Mouse (Mus musculus) G1E-ER4 (cell line): ENCODE data around the gene Ppfibp1. TPM values are rescaled to one million over a fixed set of nuclear protein-coding genes. Genes with fewer than 3 reads are reported as not detected.

ENCODE experiments used
- GATA1 ChIP-seq: IDR thresholded peaks from one replicate; pipeline ENCODE4 v1.8.0; 2012; ENCODE audit warnings: low read length, inconsistent platforms
- polyA plus RNA-seq: library from polyadenylated mRNA; stranded (reverse); fragments of >175 nt; gene quantifications from 2 replicates; pipeline ENCODE4 v1.2.3, GENCODE M21; 2012

The Ppfibp1 gene
- polyA plus RNA-seq, 1 experiment: 1.1 TPM

DNA sequence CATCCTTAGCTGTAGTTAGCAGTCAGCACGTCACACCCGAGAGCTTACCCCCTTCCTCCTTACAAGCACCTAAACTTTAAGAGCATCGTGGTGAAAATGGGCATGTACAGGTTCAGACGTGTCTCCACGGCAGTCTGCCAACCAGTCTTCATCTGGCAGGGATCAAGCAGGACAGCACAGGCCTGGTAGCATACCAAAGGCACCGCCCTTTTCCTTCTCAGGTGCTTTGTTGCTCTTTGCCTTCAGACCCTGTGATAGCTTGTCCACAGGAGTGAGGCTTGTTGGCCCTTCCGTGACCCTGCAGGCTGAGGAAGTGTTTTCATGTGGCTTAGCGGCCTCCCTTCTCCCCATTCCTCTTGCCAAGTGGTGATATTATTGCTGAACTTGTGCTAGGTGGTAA is 50.7 kb downstream of the Ppfibp1 start:
- TF ChIP-seq GATA1: no peak

DNA sequence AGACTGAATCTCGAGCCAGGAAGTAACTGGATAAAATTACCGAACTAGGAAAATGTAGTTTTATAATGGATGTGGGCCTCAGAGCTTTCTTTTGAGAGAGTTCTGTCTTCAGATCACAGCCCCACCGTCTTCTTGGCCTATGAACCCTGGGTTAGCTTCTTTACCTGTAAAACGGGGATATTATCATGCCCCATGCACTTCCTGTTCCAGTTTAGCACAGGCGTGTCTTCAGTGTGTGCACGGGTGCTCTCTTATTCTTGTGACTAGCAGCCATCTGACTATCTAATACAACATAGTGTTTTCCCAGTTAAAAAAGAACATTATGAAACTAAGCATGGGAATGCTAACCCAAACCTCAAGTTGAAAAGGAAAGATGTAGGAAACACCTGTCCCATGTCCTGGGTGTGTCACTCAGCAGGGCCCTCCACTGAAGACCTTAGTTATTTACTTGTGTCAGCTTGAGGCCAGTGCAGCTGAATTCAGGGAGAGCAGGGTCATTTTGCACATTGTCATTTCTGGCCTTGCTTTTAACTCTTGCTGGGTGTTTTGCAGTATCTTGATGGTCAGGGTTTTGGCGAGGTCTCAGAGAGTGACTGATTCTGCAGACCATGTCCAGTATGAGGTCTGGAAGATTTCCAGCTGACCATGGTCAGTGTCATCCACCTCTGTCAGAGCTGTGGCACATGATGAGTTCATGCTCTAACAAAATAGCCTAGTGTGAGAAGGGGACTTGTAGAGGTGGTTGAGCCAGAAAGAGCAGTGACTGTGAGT is 53.4 kb downstream of the Ppfibp1 start:
- no peak for TF ChIP-seq GATA1

DNA sequence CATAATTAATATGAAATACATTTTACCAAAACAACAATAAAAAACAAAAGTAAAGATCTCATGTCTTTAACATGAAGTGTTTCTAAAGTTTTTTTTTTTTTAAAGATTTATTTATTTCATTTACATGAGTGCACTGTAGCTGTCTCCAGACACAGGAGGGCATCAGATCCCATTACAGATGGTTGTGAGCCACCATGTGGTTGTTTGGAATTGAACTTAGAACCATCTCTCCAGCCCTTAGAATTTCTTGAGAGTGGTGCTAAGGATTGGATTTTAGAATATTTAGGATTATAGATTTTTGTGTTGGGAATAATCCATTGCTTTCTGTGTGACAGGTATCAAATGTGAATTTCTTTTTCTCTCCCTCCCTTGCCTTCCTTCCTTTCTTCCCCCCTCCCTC is 55.7 kb downstream of the Ppfibp1 start:
- no peak for TF ChIP-seq GATA1

DNA sequence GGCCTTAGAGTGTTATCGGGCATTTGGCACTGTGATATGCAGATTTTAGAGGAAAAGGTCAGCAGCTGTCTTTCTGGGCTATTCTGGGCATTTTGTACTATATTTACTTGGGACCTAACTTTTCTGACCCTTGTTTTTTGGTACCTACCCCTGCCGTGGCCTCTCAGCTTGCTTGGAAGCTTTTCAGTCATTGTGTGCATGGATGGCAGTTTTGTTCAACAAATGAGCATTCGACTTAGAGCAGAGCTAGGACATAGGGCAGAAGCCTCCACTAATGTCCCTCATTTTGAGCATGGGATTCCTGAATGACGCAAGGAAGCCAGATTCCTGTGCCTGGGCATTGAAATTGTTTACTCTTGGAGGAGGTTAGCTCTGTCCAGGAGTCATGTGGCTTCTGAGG is 56.5 kb downstream of the Ppfibp1 start:
- TF ChIP-seq GATA1: no peak

DNA sequence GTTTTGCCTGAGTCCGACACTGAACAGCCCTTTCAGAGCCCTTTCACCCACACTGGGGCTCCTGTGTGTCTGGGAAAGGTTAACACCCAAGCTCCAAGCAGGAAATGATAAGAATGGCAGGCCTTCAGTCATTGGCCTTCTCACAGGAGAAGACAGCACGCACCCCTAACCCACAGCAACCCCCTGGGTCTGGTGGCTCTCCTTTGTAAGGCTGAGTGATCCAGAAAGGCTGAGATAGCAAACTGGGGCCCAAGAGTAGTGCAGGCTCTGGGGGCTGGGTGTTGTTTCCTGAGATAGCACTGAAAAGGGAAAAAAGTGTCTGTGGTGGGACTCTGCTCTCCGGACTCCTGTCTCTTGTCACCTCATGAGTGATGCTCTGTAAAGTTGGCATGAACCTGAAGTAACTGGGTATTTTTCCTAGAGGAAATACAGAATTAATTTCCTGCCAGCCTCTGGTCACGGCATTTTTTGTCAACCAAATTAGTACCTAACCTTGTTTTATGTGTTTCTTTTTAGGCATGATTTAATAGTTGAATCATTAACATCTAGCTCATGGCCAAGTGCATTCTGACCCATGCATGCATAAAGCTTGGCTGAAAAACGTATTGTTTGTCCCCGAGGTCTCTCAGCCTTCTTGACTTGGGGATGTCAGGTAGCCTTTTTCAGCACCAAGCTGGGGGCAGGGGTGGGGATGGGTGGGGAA is 58.2 kb downstream of the Ppfibp1 start:
- TF ChIP-seq GATA1: no peak

DNA sequence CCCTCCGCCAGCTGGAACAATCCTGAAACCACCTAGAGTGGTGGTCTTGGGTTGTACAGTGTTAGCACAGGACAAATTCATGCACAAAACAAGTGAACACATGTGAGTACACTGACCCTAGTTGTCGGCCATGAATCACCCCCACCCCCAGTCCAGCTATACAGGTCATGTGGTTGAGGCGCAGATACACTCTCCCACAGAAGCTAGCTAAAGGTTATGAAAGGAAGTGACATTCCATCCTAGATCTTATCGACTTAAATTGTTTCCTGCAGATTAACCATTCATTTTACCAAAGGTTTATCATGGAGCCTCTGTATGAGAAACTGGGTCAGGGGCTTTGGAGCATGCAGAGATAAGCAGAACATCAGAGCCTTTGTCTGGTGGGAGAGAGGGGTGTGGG is 58.9 kb downstream of the Ppfibp1 start:
- no peak for TF ChIP-seq GATA1

DNA sequence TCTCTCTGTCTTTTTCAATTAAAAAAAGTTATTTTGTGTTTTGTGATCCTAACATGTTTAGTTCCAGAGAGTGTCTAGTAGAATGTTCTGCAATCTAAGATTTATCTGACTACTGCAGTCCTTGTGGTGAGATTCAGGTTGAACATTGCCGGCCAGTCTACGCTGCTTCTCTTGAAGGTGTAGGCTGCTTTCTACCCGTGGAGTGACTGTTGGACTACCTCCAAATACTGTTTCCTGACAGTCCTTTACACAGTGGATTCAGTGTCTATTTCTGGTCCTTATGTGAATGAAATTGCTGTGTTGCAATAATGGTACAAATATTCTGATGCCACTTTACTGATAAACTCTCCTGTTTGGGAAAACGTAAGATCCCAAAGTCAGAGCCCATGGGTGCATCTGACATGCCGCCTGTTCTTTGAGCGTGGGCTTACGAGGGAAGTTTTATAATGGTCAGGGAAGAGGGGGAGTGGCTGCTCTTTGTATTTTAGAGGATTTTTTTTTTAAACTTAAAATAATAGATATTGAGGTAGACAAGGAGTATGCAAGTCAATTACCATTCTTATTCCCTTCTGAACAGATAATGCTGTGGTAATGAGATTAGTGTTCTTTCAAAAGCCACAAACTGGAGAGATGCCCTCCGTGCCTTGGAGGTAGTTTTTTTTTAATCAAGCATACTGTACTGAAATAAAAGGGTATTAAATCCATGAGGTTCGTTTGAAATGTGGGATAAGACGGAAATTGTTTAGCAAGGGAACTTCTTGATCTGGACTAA is 61.6 kb downstream of the Ppfibp1 start:
- no peak for TF ChIP-seq GATA1

DNA sequence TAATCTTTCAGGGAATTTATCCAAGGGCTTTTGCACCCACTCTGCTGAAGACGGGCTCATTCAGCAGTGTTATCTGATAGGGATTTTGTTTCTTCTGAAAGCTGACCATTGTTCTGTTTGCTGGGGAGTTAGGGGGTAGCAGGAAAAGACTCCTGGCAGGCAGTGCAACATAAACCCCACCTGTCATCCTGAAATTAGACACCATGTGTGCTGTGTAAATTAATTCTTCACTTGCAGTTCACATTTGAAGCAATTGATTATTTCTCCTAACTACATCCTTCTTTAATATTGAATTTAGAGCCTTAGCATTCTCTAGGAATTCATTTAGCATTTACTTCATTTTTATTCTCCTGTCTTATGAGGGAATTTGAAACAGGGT is 62.2 kb downstream of the Ppfibp1 start:
- no peak for TF ChIP-seq GATA1

DNA sequence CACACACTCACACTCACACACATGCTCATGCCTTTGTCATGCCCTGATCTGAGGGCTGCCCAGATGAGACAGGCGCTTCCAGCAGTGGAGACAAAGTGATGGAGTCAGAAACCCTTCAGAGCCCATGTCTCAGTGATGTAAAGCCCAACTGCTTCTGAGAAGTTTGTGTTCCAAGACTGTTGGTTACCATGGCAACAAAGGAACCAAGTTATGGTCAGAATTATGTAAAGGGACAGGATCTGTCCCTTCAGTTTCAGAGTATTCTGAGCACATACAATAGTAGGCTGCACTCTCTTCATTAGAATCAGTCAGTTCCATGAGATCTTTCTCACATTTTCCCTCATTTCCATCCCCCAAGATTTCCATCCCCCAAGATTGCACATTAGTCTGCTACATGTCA is 66.0 kb downstream of the Ppfibp1 start, which contains the start of gene 1700034J05Rik:
Gene 1700034J05Rik, minus strand, starts transcription at position 165 of the 400 bp plus-strand sequence.
- no peak for TF ChIP-seq GATA1

DNA sequence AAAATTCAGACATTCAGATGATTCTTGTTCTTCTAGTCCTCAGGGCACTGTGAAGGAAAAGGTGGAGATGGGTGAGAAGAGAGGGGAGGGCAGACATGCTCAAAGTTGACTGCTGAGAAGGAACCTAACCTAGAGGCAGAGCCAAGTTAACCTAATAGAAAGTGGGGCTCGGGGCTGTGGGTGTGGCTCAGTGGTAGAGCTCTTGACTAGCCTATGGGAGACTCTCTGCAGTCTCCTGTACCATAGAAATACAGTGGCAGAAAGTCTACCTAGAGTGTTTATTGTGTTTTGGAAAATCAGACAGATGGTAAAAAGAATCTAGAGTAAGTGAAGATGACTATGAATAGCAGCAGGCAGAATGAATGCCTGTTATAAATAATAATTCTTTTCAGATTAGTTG is 67.2 kb downstream of the Ppfibp1 start:
- TF ChIP-seq GATA1: no peak

DNA sequence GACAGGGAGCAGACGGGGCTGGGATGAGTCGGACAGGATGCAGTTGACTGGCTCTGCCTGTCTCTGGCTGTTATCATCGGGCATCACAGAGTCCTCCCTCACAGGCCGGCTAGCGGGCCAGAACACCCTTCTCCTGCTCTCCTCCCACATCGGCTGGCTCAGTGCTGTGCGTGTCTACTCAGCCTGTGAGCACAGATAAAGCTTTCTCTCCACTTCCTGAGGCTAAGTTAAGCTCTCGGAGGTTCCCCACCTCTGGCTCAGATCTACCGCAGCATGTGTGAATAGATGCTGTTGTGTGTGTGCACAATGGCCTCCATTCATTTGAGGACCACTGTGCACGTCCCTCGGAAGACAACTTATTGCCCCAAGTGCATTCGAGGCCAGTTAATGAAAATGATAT is 67.6 kb downstream of the Ppfibp1 start:
- TF ChIP-seq GATA1: no peak

DNA sequence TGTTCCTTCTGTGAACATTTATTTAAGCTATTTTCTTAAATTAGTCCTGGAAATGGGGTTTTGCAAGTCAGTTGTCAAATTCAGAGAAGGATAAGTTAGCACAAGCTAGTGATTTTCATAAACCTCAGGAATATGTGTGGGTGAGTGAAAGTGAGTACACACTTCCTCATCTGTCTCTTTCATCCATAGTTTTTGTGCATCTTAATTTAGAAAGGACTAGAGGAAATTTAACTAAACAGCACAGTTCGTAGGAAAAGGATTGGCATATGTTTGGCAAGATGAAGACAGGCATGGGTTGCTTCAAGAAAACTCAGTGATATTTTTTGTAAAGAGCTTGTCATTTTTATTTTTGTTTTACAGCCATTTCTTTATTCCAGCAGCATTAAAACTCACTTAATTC is 68.7 kb downstream of the Ppfibp1 start:
- TF ChIP-seq GATA1: no peak

DNA sequence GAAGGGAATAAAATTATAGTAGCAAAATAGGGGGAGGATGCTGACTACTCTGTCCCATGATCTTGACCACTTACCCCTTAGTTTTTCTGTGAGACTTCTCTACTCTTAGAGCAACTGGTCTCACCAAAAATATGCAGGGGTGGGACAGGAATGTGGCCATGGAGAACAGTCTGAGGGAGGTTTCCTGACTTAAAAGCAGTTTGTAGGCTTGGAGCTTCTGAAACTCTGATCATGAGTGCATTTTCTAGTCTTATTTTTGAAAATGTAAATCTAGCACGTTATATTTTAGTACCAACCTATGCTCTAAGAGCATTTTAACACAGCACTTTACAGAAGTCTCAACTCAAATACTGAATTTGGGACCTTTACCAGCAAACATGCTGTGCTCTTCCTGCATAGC is 70.4 kb downstream of the Ppfibp1 start:
- TF ChIP-seq GATA1: no peak

DNA sequence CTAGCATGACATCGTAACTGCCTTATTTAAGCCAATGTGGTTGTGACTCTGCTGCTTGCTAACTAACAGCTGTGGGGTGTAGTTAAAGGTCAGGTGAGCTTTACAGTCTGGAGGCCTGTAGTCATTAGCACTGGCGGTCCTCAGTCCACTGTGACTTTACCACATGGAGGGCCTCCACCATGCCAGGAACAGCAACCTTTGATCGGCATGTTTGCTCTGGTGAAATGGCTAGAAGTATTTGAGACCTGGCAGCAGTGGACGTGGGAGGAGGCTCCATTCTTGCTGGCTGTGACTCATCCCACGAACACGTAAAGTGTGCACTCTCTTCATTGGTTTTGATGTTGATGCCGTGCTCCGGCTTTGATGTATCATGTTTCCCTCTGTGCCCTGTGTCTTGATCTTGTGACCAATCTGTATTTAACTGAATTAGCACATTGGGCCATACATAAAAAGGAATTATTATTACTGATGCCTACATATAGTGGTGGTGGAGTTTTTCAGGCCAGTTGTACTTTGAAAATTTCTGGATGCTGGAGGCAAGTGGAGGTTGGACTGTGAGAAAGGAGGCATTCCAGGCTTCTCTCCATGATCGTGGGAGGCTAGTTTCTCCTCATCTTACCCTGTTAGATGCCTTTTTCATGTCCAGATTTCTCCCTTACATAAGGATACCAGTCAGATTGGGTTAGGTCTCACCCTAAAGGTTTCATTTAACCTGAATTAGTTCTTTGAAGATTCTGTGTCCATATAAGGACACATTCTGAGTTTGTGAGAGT is 71.8 kb downstream of the Ppfibp1 start:
- no peak for TF ChIP-seq GATA1

DNA sequence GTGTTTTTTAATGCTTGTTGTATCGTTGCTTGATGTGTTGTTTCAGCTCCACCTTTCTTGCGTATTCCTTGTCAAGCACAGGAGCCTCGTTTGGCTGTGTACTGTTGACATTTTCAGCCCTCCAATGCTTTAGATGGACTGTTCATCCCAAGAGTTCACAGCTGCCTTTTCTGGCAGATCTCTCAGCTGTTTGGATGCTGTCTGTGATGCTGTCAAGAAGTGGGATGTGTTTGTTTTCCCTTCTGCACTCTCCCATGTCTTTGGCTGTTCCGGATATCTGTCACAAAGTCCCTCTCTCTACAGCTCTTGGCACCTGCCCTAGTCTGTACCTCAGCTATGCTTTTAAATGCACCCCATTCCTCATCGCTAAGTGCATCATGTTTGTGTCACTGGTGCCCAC is 72.7 kb downstream of the Ppfibp1 start:
- no peak for TF ChIP-seq GATA1
